Comparison of ENCODE assay signal across 12 mouse cellular contexts in genomic region chr16:91836592-91837557, GRCm38 (mm10).
DNase-seq lines count a peak whose midpoint lies in the region; ATAC-seq lines count a peak whose summit lies in the region.
"Had no signal": no experiment of that assay in that cellular context is flagged by ENCODE, and none has a peak within 500 bp of the region (broad histone marks: within the 10 kb centered on the region; RNA-seq: fewer than 3 reads in every experiment).

No protein-coding gene starts in this region.

- no peak overlapping the region for H3K4me3 ChIP-seq in hindbrain, embryonic 13.5 days
- H3K4me3 ChIP-seq in neural tube, embryonic 12.5 days = no peak overlapping the region
- H3K4me3 ChIP-seq in heart, embryonic 10.5 days = no peak overlapping the region
- H3K4me3 ChIP-seq: heart, embryonic 15.5 days; liver, embryonic 15.5 days; megakaryocyte, embryonic 14.5 days had no signal

- DNase-seq in cerebellum, postnatal 14 days = peak; percentile 33 to 44
- no peak for DNase-seq in cerebellum, adult 9-10 months
- DNase-seq in brain, embryonic 18.5 days (ENCODE audit: low read depth, low spot score) = peak; percentile 20
- DNase-seq in heart, embryonic 10.5 days (ENCODE audit: low spot score) = no peak
- DNase-seq in thymus, postnatal 10 days (ENCODE audit: low spot score in 2 of 2) = no peak
- DNase-seq in adipocyte (ENCODE audit: low spot score) = no peak
- DNase-seq: thymus, postnatal 25 days had no signal

- no peaks in the 10 kb centered on the region for H3K9me3 ChIP-seq in hindbrain, embryonic 13.5 days
- no peaks in the 10 kb centered on the region for H3K9me3 ChIP-seq in neural tube, embryonic 12.5 days
- no peaks in the 10 kb centered on the region for H3K9me3 ChIP-seq in heart, embryonic 10.5 days
- H3K9me3 ChIP-seq: heart, embryonic 15.5 days; liver, embryonic 15.5 days; megakaryocyte, embryonic 14.5 days had no signal

- H3K4me2 ChIP-seq in hindbrain, embryonic 13.5 days = 0 out of 2 replicates have a peak overlapping the region, but pooled peaks have one; percentile 15
- peak overlapping the region; percentile 37 for H3K4me2 ChIP-seq in neural tube, embryonic 12.5 days (replicated peaks)
- H3K4me2 ChIP-seq: heart, embryonic 15.5 days; liver, embryonic 15.5 days had no signal

- peak overlapping the region; percentile 9; the same call in 1 of the 2 replicates for H3K9ac ChIP-seq in hindbrain, embryonic 13.5 days
- H3K9ac ChIP-seq in neural tube, embryonic 12.5 days = 0 out of 2 replicates have a peak overlapping the region, but pooled peaks have one; percentile 35
- H3K9ac ChIP-seq: heart, embryonic 15.5 days; liver, embryonic 15.5 days had no signal

- 29% methylated on average over 18 of the region's 18 CpGs for WGBS in hindbrain, embryonic 13.5 days
- WGBS in neural tube, embryonic 12.5 days = 28% methylated on average over 18 of the region's 18 CpGs
- 82% methylated on average over 18 of the region's 18 CpGs for WGBS in heart, embryonic 10.5 days

- ATAC-seq in hindbrain, embryonic 13.5 days (ENCODE audit: low FRiP score) = peak; percentile 81
- ATAC-seq in neural tube, embryonic 12.5 days (ENCODE audit: low FRiP score, low read depth) = peak; percentile 77

- no peaks in the 10 kb centered on the region for H3K27me3 ChIP-seq in hindbrain, embryonic 13.5 days
- H3K27me3 ChIP-seq in neural tube, embryonic 12.5 days (replicated peaks) = no peaks in the 10 kb centered on the region
- H3K27me3 ChIP-seq in heart, embryonic 10.5 days (ENCODE audit: insufficient read depth, poor library complexity, severe bottlenecking) = no peaks in the 10 kb centered on the region
- H3K27me3 ChIP-seq: heart, embryonic 15.5 days had no signal

- H3K36me3 ChIP-seq in hindbrain, embryonic 13.5 days = peaks cover 31% of the 10 kb centered on the region
- peaks cover 32% of the 10 kb centered on the region for H3K36me3 ChIP-seq in neural tube, embryonic 12.5 days
- peaks cover 35% of the 10 kb centered on the region for H3K36me3 ChIP-seq in heart, embryonic 10.5 days

- H3K27ac ChIP-seq in hindbrain, embryonic 13.5 days = peak overlapping the region; percentile 85
- H3K27ac ChIP-seq in neural tube, embryonic 12.5 days = peak overlapping the region; percentile 82
- H3K27ac ChIP-seq in heart, embryonic 10.5 days = no peak overlapping the region
- H3K27ac ChIP-seq: heart, embryonic 15.5 days; liver, embryonic 15.5 days had no signal

- H3K4me1 ChIP-seq in hindbrain, embryonic 13.5 days (replicated peaks) = peaks cover 32% of the 10 kb centered on the region
- H3K4me1 ChIP-seq in neural tube, embryonic 12.5 days = peaks cover 43% of the 10 kb centered on the region
- peaks cover 24% of the 10 kb centered on the region for H3K4me1 ChIP-seq in heart, embryonic 10.5 days

Comparison
In these comparisons a context has a peak if more than half of its experiments do, and no peak if none do; other contexts are left out.
1. DNase-seq: peak in cerebellum, postnatal 14 days (2 of 2) and brain, embryonic 18.5 days (single experiment); none in cerebellum, adult 9-10 months (single experiment), heart, embryonic 10.5 days (single experiment), thymus, postnatal 10 days (0 of 2) and adipocyte (single experiment).